Mouse (Mus musculus) NIH3T3 (cell line): ENCODE measurements at regions not wholly inside any gene's neighbourhood (a gene's known extent, or its start where the extent isn't known, plus 50 kb on each side); places are given as distances from the start of the nearest gene placed in this dataset.

Experiments
- DNase-seq: peaks from one replicate; pipeline ENCODE4 v3.0.0-alpha.2; 2012; ENCODE audit warnings: low read depth

DNA sequence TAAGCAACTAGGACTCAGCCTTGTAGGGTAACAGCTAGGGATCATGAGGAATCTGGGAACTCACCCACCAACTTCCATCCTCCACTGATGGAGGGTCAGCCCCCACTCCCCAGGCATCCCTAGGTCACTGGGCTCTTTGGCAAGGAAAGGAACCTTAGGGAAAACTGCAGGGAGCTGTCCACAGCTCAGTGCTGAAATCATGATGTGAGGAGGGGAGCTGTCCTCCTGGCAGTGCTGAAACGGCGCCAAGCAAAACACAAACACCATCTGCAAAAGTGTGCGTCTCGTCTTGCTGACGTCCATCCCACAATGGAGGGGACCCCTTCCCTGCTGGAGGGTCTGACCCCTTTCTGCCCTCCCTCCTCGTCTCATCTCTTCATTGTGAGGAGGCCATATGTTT is 68.6 kb upstream of the Rph3a start:
- peak; percentile 89 for DNase-seq

DNA sequence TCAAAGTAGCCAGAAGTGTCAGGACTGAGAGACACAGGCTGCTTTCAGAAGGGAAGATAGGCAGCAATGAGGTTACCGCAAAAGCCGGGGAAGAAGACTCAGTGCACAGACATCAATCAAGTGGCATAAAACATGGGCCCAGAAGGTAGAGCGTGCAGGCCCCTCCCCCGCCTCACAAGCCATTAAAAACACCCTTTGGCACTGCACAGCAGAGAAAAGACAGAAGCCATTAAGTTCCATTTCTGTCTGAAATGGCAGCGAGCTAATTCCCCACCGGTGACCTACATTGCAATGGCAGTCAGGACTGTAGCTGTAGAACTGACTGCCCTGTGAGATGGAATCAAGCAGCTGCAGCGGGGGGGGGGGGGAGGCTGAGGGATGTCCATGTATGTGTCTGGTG is 66.8 kb upstream of the Rph3a start:
- DNase-seq: no peak

DNA sequence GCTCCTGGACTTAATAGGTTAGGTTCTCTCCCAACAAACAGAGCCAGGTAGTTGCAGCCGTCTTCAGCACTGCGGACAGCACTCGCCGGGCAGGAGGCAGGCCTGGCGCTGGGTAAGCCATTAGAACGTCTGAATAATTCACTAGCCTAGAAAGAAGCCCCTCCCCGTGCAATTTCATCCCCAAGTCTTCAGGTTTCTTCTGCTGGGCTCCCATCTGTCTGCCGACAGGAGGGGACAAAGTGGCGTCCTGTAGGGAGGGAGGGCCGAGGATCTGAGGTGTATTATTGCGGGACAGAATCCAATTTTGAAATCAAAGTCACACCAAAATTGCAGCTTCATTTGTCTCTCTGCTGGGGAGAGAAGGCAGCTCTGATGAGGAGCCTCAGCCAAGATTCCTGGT is 58.9 kb upstream of the Rph3a start:
- DNase-seq: peak; percentile 60

DNA sequence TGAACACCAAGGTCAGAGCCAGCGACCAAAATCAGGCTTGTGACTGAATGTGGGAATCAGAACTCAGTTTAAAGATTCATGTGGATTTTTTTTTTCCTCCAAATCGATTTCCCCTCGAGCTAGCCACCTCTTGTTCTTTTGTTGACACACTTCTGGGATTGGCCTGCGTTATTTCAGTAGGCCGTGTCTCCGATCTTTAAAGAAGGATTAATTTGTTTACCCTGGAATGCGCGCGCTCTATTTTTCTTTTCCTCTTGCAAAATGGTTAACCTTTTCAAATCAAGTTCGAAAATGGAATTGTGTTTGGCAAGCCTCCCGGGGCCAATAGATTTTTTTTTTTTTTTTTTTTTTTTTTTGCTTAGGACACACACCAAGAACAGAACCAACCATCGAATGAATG is 54.8 kb upstream of the Rph3a start:
- DNase-seq: no peak

- DNase-seq: no peak
These were observed 53.2 kb upstream of the Rph3a start for GRCm38 (mm10) chr5:121062930-121063584.

- DNase-seq: no peak
These were observed 51.8 kb upstream of the Rph3a start for GRCm38 (mm10) chr5:121061688-121062087.
